Mouse (Mus musculus): ENCODE measurements around the gene Olfr1313.
"Not testable (repeated sequence)": the region's sequence is repeated elsewhere in the genome, so short reads cannot be mapped to it uniquely, and the experiment has no call there.

Olfr1313 gene

DNA sequence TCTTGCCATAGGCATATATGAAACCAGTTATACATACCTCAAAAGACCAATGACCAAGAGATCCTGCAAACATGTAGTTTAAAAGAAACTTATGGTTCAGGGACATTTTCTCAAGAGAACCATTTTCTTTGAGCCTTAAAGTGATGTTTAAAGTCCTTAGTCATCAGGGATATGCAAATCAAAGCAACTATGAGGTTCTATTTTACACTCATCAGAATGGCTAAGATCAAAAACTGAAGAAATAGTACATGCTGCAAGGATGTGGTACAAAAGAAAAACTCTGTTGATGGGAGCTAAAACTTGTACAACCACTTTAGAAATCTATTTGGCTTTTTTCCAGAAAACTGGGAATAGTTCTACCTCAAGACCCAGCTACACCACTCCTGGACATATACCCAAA, at the start of gene Olfr1313:
Olfr1313 (minus strand) TSS at position 101 of the 400 bp plus-strand sequence.
- no peak for DNase-seq (ENCODE audit: low spot score in 2 of 2)

DNA sequence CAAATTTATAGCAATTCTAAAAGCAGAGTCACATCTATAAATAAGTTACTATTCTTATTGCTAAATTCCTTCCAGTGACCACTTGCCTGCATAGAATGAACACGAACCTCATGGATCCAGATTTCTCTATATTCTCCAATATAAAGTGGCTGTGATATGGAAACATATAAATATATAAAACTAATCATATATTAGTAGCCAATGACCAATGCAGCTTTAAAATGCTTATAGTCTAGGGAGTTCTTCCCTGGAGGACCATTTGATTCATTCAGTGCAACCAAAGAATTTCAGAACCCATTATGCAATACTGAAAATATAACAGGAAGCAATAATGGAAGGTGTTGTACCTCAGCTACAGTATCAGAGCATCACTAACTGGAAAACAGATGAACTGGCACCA, 37.7 kb upstream of the Olfr1313 start, which contains the start of gene Olfr1315-ps1:
Olfr1315-ps1 (minus strand) TSS at position 101 of the 400 bp plus-strand sequence.
- DNase-seq (ENCODE audit: low spot score in 2 of 2) = no peak

DNA sequence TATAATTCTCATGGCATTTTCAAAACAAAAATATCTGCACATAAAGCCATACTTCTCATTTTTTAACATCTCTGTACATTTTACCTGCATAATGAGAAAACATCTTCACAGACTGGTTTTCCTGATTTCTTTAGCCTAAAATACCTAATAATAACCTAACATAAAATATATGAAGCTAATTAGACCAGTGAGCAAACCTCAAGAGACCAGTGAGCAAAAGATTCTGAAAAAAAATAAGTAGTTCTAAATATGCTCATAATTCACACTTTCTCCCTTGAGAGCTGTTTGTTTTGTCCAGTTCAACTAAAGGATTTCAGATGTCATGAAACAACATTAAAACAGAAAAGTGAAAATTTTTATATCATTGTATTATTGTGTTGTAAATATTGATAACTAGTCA, 19.0 kb upstream of the Olfr1313 start, which contains the start of gene Olfr1314:
Olfr1314 (minus strand) TSS at position 101 of the 400 bp plus-strand sequence.
- no peak for DNase-seq (ENCODE audit: low spot score in 2 of 2)

DNA sequence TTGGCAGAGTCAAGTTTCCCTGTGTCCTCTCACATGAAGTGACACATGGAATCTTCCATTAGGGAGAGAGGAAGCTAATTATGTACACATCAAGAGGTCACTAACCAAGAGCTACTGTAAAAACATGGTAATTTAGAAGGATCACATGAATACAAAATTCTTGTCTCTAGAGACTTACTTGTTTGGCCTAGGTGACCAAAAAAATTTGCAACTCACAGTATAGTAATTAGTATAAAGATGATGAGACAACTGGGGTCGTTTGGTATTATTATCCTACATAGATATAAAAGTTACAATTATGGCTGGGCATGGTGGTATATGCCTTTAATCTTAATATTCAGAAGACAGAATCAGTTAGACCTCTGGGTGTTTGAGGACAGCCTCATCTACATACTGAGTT, 27.5 kb downstream of the Olfr1313 start, which contains the start of gene Olfr1312:
Olfr1312 (minus strand) TSS at position 101 of the 400 bp plus-strand sequence.
- DNase-seq (ENCODE audit: low spot score in 2 of 2) = no peak

DNA sequence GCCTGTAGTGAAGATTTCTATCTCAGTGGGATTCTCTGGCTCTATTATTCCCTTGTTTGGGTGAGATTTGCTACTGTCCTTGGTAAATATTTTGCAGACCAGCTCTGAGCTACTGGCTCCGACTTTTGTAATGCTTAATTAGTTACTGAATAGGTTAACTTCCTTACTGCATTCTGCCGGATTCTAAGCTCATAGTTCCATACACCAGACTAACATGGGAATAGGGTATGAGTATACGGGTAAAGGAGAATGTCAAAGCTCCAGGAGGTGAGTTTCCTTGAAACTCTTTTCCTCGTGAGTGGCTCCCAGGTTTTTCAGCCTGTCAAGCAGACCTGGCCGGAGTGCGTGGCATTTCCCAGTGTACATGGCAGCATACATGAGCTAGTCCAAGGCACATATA, 50.7 kb downstream of the Olfr1313 start:
- not testable (repeated sequence) for DNase-seq (ENCODE audit: low spot score in 2 of 2)

DNA sequence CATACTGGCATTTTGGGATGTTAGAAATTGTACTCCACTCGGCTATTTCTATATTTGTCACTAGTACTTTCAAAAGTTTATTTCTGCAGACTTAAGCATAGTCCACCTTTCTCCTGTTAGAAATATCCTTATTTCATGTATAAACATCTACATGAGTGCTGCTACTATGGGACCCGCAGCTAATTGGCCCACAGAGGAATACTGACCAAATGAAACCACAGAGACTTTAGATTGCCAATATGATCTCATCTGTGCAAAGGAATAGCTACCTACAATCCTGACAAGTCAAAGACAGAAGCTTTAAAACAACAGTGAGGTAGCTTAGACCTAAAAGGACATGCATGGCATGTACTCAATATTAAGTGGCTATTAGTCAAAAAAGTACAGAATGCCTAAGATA, 53.3 kb downstream of the Olfr1313 start, which contains the start of gene Olfr1311:
Olfr1311 (minus strand) TSS at position 101 of the 400 bp plus-strand sequence.
- DNase-seq (ENCODE audit: low spot score in 2 of 2) = no peak
